Mouse (Mus musculus) liver, adult (tissue): ENCODE measurements around the gene Dydc2.

Experiments
- GATA4 ChIP-seq: IDR thresholded peaks from 2 replicates; pipeline ENCODE4 v1.6.1; 2014; ENCODE audit warnings: mild to moderate bottlenecking, low read length; ENCODE audit not compliant: insufficient replicate concordance

Gene Dydc2

GRCm38 (mm10) chr14:41069108-41069507 lies at the start of gene Dydc2:
Gene Dydc2, minus strand, starts transcription at chr14:41069208.
- no peak for TF ChIP-seq GATA4

GRCm38 (mm10) chr14:41116271-41116670 lies 47.3 kb upstream of the Dydc2 start:
- no peak for TF ChIP-seq GATA4

- no peak for TF ChIP-seq GATA4
Measured at GRCm38 (mm10) chr14:41112944-41113343, 43.9 kb upstream of the Dydc2 start.

- no peak for TF ChIP-seq GATA4
Measured at GRCm38 (mm10) chr14:41111031-41111668, 42.1 kb upstream of the Dydc2 start.

- TF ChIP-seq GATA4: peak; percentile 38; the same call in 1 of the 2 replicates
Measured at GRCm38 (mm10) chr14:41104853-41105444, 35.9 kb upstream of the Dydc2 start, which contains the start of gene Mat1a. Gene Mat1a, plus strand, starts transcription at chr14:41105035.

- TF ChIP-seq GATA4: peak; percentile 97
Measured at GRCm38 (mm10) chr14:41102269-41102668, 33.3 kb upstream of the Dydc2 start.

- peak; percentile 56; the same call in 1 of the 2 replicates for TF ChIP-seq GATA4
Measured at GRCm38 (mm10) chr14:41101242-41101641, 32.2 kb upstream of the Dydc2 start.

GRCm38 (mm10) chr14:41100712-41101111 lies 31.7 kb upstream of the Dydc2 start:
- no peak for TF ChIP-seq GATA4

GRCm38 (mm10) chr14:41098726-41099125 lies 29.7 kb upstream of the Dydc2 start:
- no peak for TF ChIP-seq GATA4

- no peak for TF ChIP-seq GATA4
Measured at GRCm38 (mm10) chr14:41096296-41096860, 27.4 kb upstream of the Dydc2 start.

GRCm38 (mm10) chr14:41094114-41094513 lies 25.1 kb upstream of the Dydc2 start:
- no peak for TF ChIP-seq GATA4

- no peak for TF ChIP-seq GATA4
Measured at GRCm38 (mm10) chr14:41090777-41091176, 21.8 kb upstream of the Dydc2 start.

GRCm38 (mm10) chr14:41087509-41087908 lies 18.5 kb upstream of the Dydc2 start:
- TF ChIP-seq GATA4: no peak

GRCm38 (mm10) chr14:41082408-41082807 lies 13.4 kb upstream of the Dydc2 start:
- TF ChIP-seq GATA4: no peak

- TF ChIP-seq GATA4: no peak
Measured at GRCm38 (mm10) chr14:41072944-41073275, 3.9 kb upstream of the Dydc2 start.

GRCm38 (mm10) chr14:41072229-41072943 lies 3.4 kb upstream of the Dydc2 start, which contains the start of gene Dydc1:
Gene Dydc1, plus strand, starts transcription at chr14:41072911.
- TF ChIP-seq GATA4: no peak
